Mouse (Mus musculus): ENCODE results near the gene C130050O18Rik.

- no peak for TF ChIP-seq EP300 (IDR thresholded peaks at IDR 0.05; ENCODE audit: insufficient read depth, low read depth, low read length)
- TF ChIP-seq POLR2A (IDR thresholded peaks at IDR 0.05; ENCODE audit: insufficient read depth, low read depth, low read length): no peak
Observed at GRCm38 (mm10) chr5:139383234-139383633, 21.8 kb upstream of the C130050O18Rik start.

Measured in heart, adult 2 months (tissue).